Mouse (Mus musculus) intestine, embryonic 14.5 days (tissue): ENCODE results near the gene Mrpl57. TPM values are rescaled to one million over a fixed set of nuclear protein-coding genes. Genes with fewer than 3 reads are reported as not detected.

Experiments used
- ATAC-seq: fragments of 200-750 bp; cut with Nextera tagmentation; replicated peaks from 2 replicates; pipeline ENCODE4 v1.8.0; 2017; ENCODE audit warnings: low read depth, moderate number of reproducible peaks, moderate TSS enrichment, moderate library complexity; ENCODE audit not compliant: low FRiP score, low TSS enrichment
- DNase-seq: peaks from one replicate; pipeline ENCODE4 v3.0.0-alpha.2; 2018; ENCODE audit warnings: low spot score
- H3K27ac ChIP-seq: fragments of 300-500 bp; sonication (generic); 2 replicates; pipeline ENCODE4 v1.5.1; 2014; ENCODE audit warnings: low read depth, mild to moderate bottlenecking, control low read depth
- H3K27me3 ChIP-seq: fragments of 300-500 bp; sonication (generic); replicated peaks from 2 replicates; pipeline ENCODE4 v1.6.1; 2014; ENCODE audit warnings: low read length, control low read depth; ENCODE audit not compliant: control insufficient read depth, insufficient read depth
- H3K36me3 ChIP-seq: fragments of 300-500 bp; sonication (generic); 2 replicates; pipeline ENCODE4 v1.6.1; 2014; ENCODE audit warnings: low read length, control low read depth; ENCODE audit not compliant: control insufficient read depth, insufficient read depth
- H3K4me1 ChIP-seq: fragments of 300-500 bp; sonication (generic); replicated peaks from 2 replicates; pipeline ENCODE4 v1.6.1; 2014; ENCODE audit warnings: low read length, control low read depth, mixed read lengths; ENCODE audit not compliant: control insufficient read depth, insufficient read depth
- H3K4me2 ChIP-seq: fragments of 300-500 bp; sonication (generic); 2 replicates; pipeline ENCODE4 v1.6.1; 2014; ENCODE audit warnings: low read length
- H3K4me3 ChIP-seq: fragments of 300-500 bp; sonication (generic); 2 replicates; pipeline ENCODE4 v1.5.1; 2014; ENCODE audit warnings: low read depth, low read length, control low read depth, mixed read lengths
- H3K9ac ChIP-seq: fragments of 300-500 bp; sonication (generic); 2 replicates; pipeline ENCODE4 v1.6.1; 2014; ENCODE audit warnings: mild to moderate bottlenecking, low read length
- H3K9me3 ChIP-seq: fragments of 300-500 bp; sonication (generic); 2 replicates; pipeline ENCODE4 v1.6.1; 2016; ENCODE audit warnings: low read length, control low read depth; ENCODE audit not compliant: control insufficient read depth
- WGBS: fragments of 180-500 bp; shearing (Covaris S2); extraction: QIAGEN DNeasy Blood & Tissue Kit; methylation state at CpG from one replicate; pipeline ENCODE4 v1.1.7; 2014; 5-methylcytosine and 5-hydroxymethylcytosine counted together
- microRNA-seq: library from miRNA; unstranded; fragments of <30 nt; microRNA quantifications from one replicate; pipeline ENCODE4, GENCODE M21; 2016
- polyA plus RNA-seq: library from polyadenylated mRNA; unstranded; fragments of >200 nt; fragmentation: Nextera tagmentation; extraction: Ambion mirVana; gene quantifications from 2 replicates; pipeline ENCODE4 v1.2.1, GENCODE M21; 2014

The Mrpl57 gene
- polyA plus RNA-seq, 1 experiment from 2014 or later: 199 TPM

DNA sequence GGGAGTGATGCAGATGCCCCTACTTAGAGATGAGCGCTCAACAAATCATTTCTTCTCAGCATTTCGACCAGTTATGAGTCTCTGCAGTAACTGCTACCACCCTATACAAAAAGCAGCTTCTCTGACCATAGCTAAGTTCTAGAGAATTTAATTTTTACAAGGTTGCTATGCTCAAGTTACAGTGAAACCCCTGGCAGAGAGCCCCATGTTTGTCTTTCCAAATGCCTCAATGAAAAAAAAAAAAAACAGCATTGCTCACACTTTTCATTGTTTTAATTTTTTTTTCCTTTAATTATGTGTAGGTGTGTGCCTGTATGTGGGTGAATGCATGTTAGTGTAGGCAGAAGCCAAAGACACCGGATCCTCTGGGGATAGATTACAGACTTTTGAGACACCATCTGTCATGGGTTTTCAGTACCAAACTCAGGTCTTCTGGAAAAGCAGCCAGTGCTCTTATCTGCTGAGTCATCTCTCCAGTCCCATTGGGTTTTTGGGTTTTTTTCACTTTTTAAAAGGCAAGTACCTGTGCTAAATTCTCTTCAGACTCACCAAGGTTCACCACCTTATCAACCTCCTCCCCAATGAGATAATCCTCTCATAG is 40.7 kb downstream of the Mrpl57 start:
- WGBS: 91% methylated on average over 3 of the region's 3 CpGs
- Histone ChIP-seq H3K4me3 (no peak overlapping the region), H3K27me3 (no peaks in the 10 kb centered on the region)

DNA sequence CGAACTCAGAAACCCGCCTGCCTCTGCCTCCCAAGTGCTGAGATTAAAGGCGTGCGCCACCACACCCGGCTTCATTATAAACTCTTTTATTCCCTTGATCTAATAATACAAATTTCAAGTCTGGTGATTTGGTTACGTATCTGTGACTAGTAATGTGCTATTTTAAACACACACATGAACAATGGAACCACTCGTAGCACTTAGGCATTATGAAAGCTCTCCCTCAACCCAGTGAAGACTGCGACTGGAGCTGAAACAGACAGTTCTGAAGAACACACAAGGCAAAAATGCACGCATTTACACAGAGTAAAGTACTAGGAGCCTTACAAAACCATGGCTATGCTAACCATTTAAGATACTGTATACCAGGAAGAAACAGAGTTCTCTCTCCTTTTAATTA is 51.9 kb downstream of the Mrpl57 start:
- H3K4me2 ChIP-seq: no peak overlapping the region
- ATAC-seq (no peak), DNase-seq (no peak)
- no peak overlapping the region for H3K9ac ChIP-seq
- peaks cover 8% of the 10 kb centered on the region for H3K36me3 ChIP-seq
- no peaks in the 10 kb centered on the region for H3K27me3 ChIP-seq
- H3K27ac ChIP-seq: no peak overlapping the region
- H3K4me3 ChIP-seq: no peak overlapping the region
- no peaks in the 10 kb centered on the region for H3K9me3 ChIP-seq
- 94% methylated on average over 9 of the region's 9 CpGs for WGBS
- H3K4me1 ChIP-seq: no peaks in the 10 kb centered on the region; the same call in 1 of the 2 replicates

More for the DNA sequence above, 40.7 kb downstream of the Mrpl57 start:
- H3K9me3 ChIP-seq: no peaks in the 10 kb centered on the region
- DNase-seq (no peak), ATAC-seq (no peak)
- H3K9ac ChIP-seq: no peak overlapping the region
- no peak overlapping the region for H3K4me2 ChIP-seq
- H3K27ac ChIP-seq: no peak overlapping the region
- peaks cover 41% of the 10 kb centered on the region for H3K36me3 ChIP-seq
- H3K4me1 ChIP-seq: no peaks in the 10 kb centered on the region

Small RNA genes within 50 kb of the gene (microRNA-seq; reads per million reads assigned to microRNA genes)
- gene Mir3077: 0.42 reads per million

Other genes with a start within 250 kb of the Mrpl57 start
- 34.9 and 37.6 TPM in 2 replicates for gene Xpo4, start 160.8 kb upstream of the Mrpl57 start, polyA plus RNA-seq
- gene Gm49361, start 80.1 kb upstream of the Mrpl57 start, polyA plus RNA-seq: not detected in 2 replicates
- gene Lats2, start 67.8 kb upstream of the Mrpl57 start, polyA plus RNA-seq: 20.5 and 21.7 TPM in 2 replicates
- gene Sap18, start 28.1 kb upstream of the Mrpl57 start, polyA plus RNA-seq: 18.2 and 31.9 TPM in 2 replicates
- 30.2 and 32.5 TPM in 2 replicates for gene Ska3, start within 50 bp of the Mrpl57 start, polyA plus RNA-seq
- 56.9 and 63.6 TPM in 2 replicates for gene Zdhhc20, start 64.0 kb downstream of the Mrpl57 start, polyA plus RNA-seq
- 51.4 and 53.4 TPM in 2 replicates for gene Micu2, start 173.0 kb downstream of the Mrpl57 start, polyA plus RNA-seq
- 21.1 and 22.1 TPM in 2 replicates for gene Fgf9, start 244.3 kb downstream of the Mrpl57 start, polyA plus RNA-seq